Mouse (Mus musculus) kidney, adult 2 months (tissue): ENCODE measurements around the gene Golph3. TPM values are rescaled to one million over a fixed set of nuclear protein-coding genes. Genes with fewer than 3 reads are reported as not detected.

Source experiments
- DNase-seq: peaks from one replicate; pipeline ENCODE4 v3.0.0; 2021
- H3K27ac ChIP-seq: fragments of 200-500 bp; 2 replicates; pipeline ENCODE4 v1.5.1; 2012; ENCODE audit warnings: low read depth, low read length, control low read depth, inconsistent platforms; ENCODE audit not compliant: insufficient read depth
- H3K27me3 ChIP-seq: fragments of 200-500 bp; replicated peaks from 2 replicates; pipeline ENCODE4 v1.6.1; 2012; ENCODE audit warnings: mild to moderate bottlenecking, moderate library complexity, low read length, inconsistent platforms; ENCODE audit not compliant: control insufficient read depth, insufficient read depth
- H3K36me3 ChIP-seq: fragments of 200-500 bp; 2 replicates; pipeline ENCODE4 v1.6.1; 2012; ENCODE audit warnings: mild to moderate bottlenecking, moderate library complexity, low read length, inconsistent platforms; ENCODE audit not compliant: control insufficient read depth, insufficient read depth
- H3K4me1 ChIP-seq: fragments of 200-500 bp; 2 replicates; pipeline ENCODE4 v1.6.1; 2011; ENCODE audit warnings: low read length; ENCODE audit not compliant: control insufficient read depth, insufficient read depth
- H3K4me3 ChIP-seq: fragments of 200-500 bp; 2 replicates; pipeline ENCODE4 v1.5.1; 2011; ENCODE audit warnings: mild to moderate bottlenecking, low read depth, low read length, control low read depth; ENCODE audit not compliant: insufficient read depth
- CTCF ChIP-seq: fragments of 200-500 bp; conservative IDR thresholded peaks from 2 replicates; pipeline ENCODE4 v1.5.1; 2011; ENCODE audit warnings: low read depth, mild to moderate bottlenecking, control low read depth, low read length, moderate library complexity, mixed read lengths; ENCODE audit not compliant: insufficient read depth, insufficient read length
- POLR2A ChIP-seq: fragments of 200-500 bp; IDR thresholded peaks from one replicate; pipeline ENCODE4 v1.6.1; 2011; ENCODE audit warnings: low read depth, low read length, control low read depth
- WGBS: fragments of 180-500 bp; shearing (Covaris S2); methylation state at CpG from one replicate; pipeline ENCODE4 v1.1.7; 2018; 5-methylcytosine and 5-hydroxymethylcytosine counted together
- polyA plus RNA-seq: library from polyadenylated mRNA; depleted of rRNA; stranded (reverse); fragments of >200 nt; gene quantifications from 2 replicates; pipeline ENCODE4 v1.2.3, GENCODE M21; 2012

Gene Golph3
- polyA plus RNA-seq, 1 experiment, result 73.6 TPM

GRCm38 (mm10) chr15:12367306-12368080 lies 46.2 kb downstream of the Golph3 start:
- H3K4me3 ChIP-seq, result no peak overlapping the region
- no peak overlapping the region for H3K27ac ChIP-seq
- WGBS, result 68% methylated on average over 13 of the region's 13 CpGs
- no peaks in the 10 kb centered on the region for H3K4me1 ChIP-seq
- peak; percentile 59 for DNase-seq
- H3K27me3 ChIP-seq, result no peaks in the 10 kb centered on the region
- no peak for TF ChIP-seq CTCF
- H3K36me3 ChIP-seq, result no peaks in the 10 kb centered on the region; the same call in 1 of the 2 replicates

DNA sequence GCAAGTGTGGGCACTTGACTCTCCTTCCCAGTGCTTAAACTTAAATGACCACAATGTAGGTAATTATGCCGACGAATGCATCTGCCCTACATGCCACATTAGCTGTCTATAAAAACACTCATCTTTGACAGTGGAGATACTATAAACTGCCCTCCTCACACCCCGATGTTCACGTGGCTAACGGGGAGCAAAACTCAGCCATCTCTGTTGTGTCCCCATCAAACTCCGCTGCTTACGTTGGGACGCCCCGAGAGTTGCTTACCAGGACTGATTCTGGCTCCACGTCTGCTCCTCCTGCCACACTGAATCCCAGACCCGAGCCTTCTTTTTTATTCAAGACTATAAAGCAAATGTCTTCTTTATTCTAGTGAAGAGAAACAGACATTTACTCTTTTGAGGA lies 47.1 kb downstream of the Golph3 start:
- no peaks in the 10 kb centered on the region for H3K4me1 ChIP-seq
- no peak for DNase-seq
- no peaks in the 10 kb centered on the region for H3K36me3 ChIP-seq
- 88% methylated on average over 11 of the region's 11 CpGs for WGBS
- H3K27ac ChIP-seq, result no peak overlapping the region
- TF ChIP-seq CTCF, result no peak
- no peak overlapping the region for H3K4me3 ChIP-seq
- no peaks in the 10 kb centered on the region for H3K27me3 ChIP-seq

DNA sequence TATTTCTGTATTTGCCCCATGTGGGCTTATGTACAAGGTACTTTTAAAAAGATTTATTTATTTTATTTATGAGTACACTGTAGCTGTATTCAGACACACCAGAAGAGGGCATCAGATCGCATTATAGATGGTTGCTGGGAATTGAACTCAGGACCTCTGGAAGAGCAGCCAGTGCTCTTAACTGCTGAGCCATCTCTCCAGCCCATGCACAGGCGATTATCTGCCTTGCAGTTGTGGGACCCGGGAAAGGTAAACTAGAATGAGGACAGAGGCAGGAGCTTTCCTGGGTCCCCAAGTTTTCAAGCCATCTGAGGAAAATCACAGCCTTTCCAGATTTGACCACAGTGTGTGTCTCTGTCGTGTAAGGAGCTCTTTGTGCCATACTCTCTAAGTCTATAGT lies 47.6 kb downstream of the Golph3 start:
- Histone ChIP-seq H3K27ac (no peak overlapping the region), H3K27me3 (no peaks in the 10 kb centered on the region), H3K36me3 (no peaks in the 10 kb centered on the region), H3K4me1 (peaks cover 4% of the 10 kb centered on the region; the same call in 1 of the 2 replicates), H3K4me3 (no peak overlapping the region)
- whole genome bisulfite sequencing, result 92% methylated on average over 4 of the region's 4 CpGs
- DNase-seq, result no peak
- no peak for TF ChIP-seq POLR2A
- no peak for TF ChIP-seq CTCF

GRCm38 (mm10) chr15:12370096-12370495 lies 48.8 kb downstream of the Golph3 start:
- peaks cover 14% of the 10 kb centered on the region; the same call in 1 of the 2 replicates for H3K4me1 ChIP-seq
- H3K36me3 ChIP-seq, result no peaks in the 10 kb centered on the region
- no peak for TF ChIP-seq POLR2A
- no peak for TF ChIP-seq CTCF
- 98% methylated on average over 3 of the region's 3 CpGs for WGBS
- no peaks in the 10 kb centered on the region for H3K27me3 ChIP-seq
- H3K4me3 ChIP-seq, result no peak overlapping the region
- no peak overlapping the region for H3K27ac ChIP-seq
- no peak for DNase-seq

DNA sequence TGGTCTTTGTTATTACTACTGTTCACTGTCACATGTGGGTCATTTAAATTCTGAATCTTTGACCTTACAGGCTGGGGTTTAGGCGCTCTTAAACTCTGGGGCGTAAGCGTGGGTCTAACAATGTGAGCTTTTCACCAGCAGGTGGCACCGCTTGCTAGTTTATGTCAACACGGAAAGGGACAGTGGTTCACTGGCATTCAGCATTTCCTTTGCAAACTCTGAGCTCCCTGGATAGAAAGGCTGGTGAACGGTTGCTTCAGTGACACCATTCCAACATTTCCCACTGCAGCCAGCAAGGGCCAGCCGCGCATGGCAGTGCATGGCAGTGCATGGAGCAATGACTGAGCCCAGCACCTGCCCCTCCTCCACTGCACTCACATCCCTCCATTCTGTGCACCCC lies 49.9 kb downstream of the Golph3 start:
- Histone ChIP-seq H3K36me3 (no peaks in the 10 kb centered on the region), H3K4me3 (no peak overlapping the region), H3K4me1 (peaks cover 17% of the 10 kb centered on the region; the same call in 1 of the 2 replicates), H3K27me3 (no peaks in the 10 kb centered on the region), H3K27ac (no peak overlapping the region)
- TF ChIP-seq POLR2A, result no peak
- TF ChIP-seq CTCF, result peak; percentile 95
- WGBS, result 10% methylated on average over 8 of the region's 8 CpGs
- peak; percentile 77 for DNase-seq

DNA sequence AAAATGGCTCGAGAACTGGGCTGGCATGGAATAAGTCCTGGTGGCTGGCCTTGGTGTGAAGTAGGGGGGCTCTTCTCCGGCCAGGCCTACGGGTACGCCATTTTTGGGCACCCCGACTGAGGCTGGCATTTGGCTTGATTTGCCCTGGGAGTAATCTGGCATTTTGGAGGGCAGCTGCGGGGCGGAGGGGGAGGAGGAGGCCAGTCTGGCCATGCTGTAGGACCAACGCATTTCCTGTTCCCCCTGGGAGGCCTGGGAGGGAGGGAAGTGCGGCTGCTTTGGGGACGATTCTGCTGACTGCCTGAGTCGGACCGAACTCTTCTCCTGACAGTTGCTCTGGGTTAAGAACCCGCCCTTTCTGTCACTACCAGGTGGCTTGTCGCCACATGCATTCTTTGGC lies 52.2 kb downstream of the Golph3 start:
- peak; percentile 25 for DNase-seq
- peaks cover 17% of the 10 kb centered on the region; the same call in 1 of the 2 replicates for H3K4me1 ChIP-seq
- no peak overlapping the region for H3K4me3 ChIP-seq
- no peaks in the 10 kb centered on the region for H3K36me3 ChIP-seq
- H3K27me3 ChIP-seq, result no peaks in the 10 kb centered on the region
- no peak overlapping the region for H3K27ac ChIP-seq
- 55% methylated on average over 14 of the region's 14 CpGs for WGBS
- TF ChIP-seq CTCF, result no peak
- no peak for TF ChIP-seq POLR2A

GRCm38 (mm10) chr15:12373918-12374317 lies 52.7 kb downstream of the Golph3 start:
- Histone ChIP-seq H3K27ac (no peak overlapping the region), H3K4me1 (peaks cover 17% of the 10 kb centered on the region; the same call in 1 of the 2 replicates), H3K4me3 (no peak overlapping the region), H3K36me3 (no peaks in the 10 kb centered on the region), H3K27me3 (no peaks in the 10 kb centered on the region)
- 38% methylated on average over 6 of the region's 6 CpGs for WGBS
- no peak for TF ChIP-seq CTCF
- no peak for TF ChIP-seq POLR2A
- DNase-seq, result peak; percentile 68
